Mouse (Mus musculus): ENCODE measurements around the gene Osbpl3. TPM values are rescaled to one million over a fixed set of nuclear protein-coding genes. Genes with fewer than 3 reads are reported as not detected.

Osbpl3 gene
- total and polyA plus RNA-seq, 3 experiments = 0.16 TPM; not detected in 2

DNA sequence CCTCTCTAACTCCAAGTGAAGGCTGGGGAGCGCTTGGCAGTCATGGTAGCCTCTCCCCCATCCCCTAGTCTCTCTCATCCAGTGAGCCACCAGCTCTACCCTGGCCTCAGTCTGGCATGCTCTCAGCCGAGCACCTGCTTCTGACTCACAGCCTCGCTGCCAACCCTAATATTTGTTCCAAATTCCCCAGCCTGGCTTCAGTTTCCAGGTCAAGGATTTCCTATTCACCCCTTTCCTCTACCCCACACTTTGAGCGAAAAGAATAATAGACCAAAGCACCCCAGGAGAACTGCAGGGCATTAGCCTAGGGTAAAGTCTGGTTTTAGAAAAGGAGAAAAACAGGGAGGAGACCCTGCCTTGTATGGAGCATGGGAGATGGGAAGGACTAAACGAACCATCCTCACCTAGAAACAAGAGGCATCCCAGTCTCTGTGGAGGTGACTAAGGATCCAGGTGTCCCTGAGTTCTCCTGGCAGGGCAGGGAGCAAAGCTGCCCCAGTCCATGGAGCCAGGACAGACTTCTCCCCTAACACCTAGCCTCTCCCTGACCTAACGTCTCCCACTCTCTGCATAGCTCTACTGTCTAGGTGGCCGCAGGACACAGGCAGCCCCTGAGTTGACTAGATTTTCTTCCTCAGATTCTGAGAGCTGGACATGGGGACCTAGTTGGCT, 60.2 kb downstream of the Osbpl3 start:
- TF ChIP-seq CTCF (IDR thresholded peaks at IDR 0.05; ENCODE audit: low read depth, low read length) (no peak), POLR2AphosphoS5 (IDR thresholded peaks at IDR 0.05; ENCODE audit: insufficient replicate concordance, low read depth, low read length) (no peak), GATA1 (IDR thresholded peaks at IDR 0.05; ENCODE audit: borderline replicate concordance, low read length) (no peak), GATA2 (IDR thresholded peaks at IDR 0.05; ENCODE audit: borderline replicate concordance, low read depth, low read length) (no peak), TAL1 (conservative IDR thresholded peaks at IDR 0.05; ENCODE audit: low read depth, low read length) (no peak)
- H3K27me3 ChIP-seq (ENCODE audit: insufficient read depth, low read length) = no peaks in the 10 kb centered on the region; the same call in 1 of the 2 replicates
- H3K9me3 ChIP-seq (replicated peaks) = no peaks in the 10 kb centered on the region
- H3K4me3 ChIP-seq (ENCODE audit: low read depth, low read length) = no peak overlapping the region
- no peak for ATAC-seq (ENCODE audit: extremely low read depth, insufficient number of reproducible peaks, low FRiP score, poor library complexity, severe bottlenecking)
- no peak for DNase-seq (ENCODE audit: low spot score)
- no peaks in the 10 kb centered on the region for H3K4me1 ChIP-seq (ENCODE audit: insufficient read depth, low read depth, low read length)
- no peaks in the 10 kb centered on the region for H3K36me3 ChIP-seq (replicated peaks)

DNA sequence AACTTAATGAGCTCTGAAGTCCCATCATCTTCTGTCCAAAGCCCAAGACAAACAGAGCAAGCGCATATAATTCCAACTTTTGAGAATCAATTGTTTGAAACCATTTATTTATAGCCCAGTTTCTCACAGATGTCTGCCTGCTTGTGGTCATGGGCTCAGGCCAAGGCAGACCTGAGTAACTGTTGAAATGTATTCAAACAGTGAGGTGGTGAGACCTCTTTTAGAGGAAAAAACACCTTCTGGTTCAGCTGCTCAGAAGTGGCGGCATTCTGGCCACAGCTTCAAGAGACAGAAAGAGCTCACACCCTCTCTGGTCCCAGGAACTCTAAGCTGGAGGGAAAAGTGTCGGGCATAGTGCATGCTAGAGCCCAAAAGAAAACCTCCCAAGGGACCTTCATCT, 61.6 kb downstream of the Osbpl3 start:
- no peak for DNase-seq (ENCODE audit: low spot score)
- no peak for ATAC-seq (ENCODE audit: extremely low read depth, insufficient number of reproducible peaks, low FRiP score, poor library complexity, severe bottlenecking)

DNA sequence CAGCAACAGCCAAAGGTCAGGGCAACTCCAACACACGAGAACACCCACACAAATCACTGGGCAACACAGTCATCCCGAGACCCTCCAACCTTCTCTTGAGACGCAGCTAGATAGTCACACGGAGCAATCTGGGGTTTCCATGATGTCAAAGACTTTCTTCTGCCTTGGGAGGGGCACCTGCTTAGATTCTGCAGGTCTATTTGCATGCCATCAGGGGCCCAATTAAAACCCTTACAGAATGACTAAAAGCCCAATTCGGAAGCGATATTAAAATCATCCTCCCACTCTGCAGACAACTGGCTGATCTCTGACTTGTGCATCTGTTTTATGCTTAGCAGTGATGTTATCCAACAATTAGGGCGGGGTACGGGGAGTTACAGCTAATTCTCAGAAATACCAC, 62.0 kb downstream of the Osbpl3 start:
- H3K36me3 ChIP-seq (replicated peaks) = no peaks in the 10 kb centered on the region
- no peak overlapping the region for H3K4me3 ChIP-seq (ENCODE audit: low read depth, low read length)
- no peaks in the 10 kb centered on the region for H3K9me3 ChIP-seq (replicated peaks)
- no peak for TF ChIP-seq CTCF (IDR thresholded peaks at IDR 0.05; ENCODE audit: low read depth, low read length)
- TF ChIP-seq TAL1 (conservative IDR thresholded peaks at IDR 0.05; ENCODE audit: low read depth, low read length) = no peak
- TF ChIP-seq GATA2 (IDR thresholded peaks at IDR 0.05; ENCODE audit: borderline replicate concordance, low read depth, low read length) = no peak
- no peak for TF ChIP-seq GATA1 (IDR thresholded peaks at IDR 0.05; ENCODE audit: borderline replicate concordance, low read length)
- no peak for TF ChIP-seq POLR2AphosphoS5 (IDR thresholded peaks at IDR 0.05; ENCODE audit: insufficient replicate concordance, low read depth, low read length)
- no peak for ATAC-seq (ENCODE audit: extremely low read depth, insufficient number of reproducible peaks, low FRiP score, poor library complexity, severe bottlenecking)
- no peaks in the 10 kb centered on the region for H3K4me1 ChIP-seq (ENCODE audit: insufficient read depth, low read depth, low read length)
- H3K27me3 ChIP-seq (ENCODE audit: insufficient read depth, low read length) = 0 out of 2 replicates have a peak, but pooled peaks cover 2% of the 10 kb centered on the region
- DNase-seq (ENCODE audit: low spot score) = no peak

More for the DNA sequence above, 61.6 kb downstream of the Osbpl3 start:
- no peak for TF ChIP-seq TAL1 (conservative IDR thresholded peaks at IDR 0.05; ENCODE audit: low read depth, low read length)
- TF ChIP-seq CTCF (IDR thresholded peaks at IDR 0.05; ENCODE audit: low read depth, low read length) = no peak
- no peak for TF ChIP-seq GATA2 (IDR thresholded peaks at IDR 0.05; ENCODE audit: borderline replicate concordance, low read depth, low read length)
- TF ChIP-seq GATA1 (IDR thresholded peaks at IDR 0.05; ENCODE audit: borderline replicate concordance, low read length) = no peak
- TF ChIP-seq POLR2AphosphoS5 (IDR thresholded peaks at IDR 0.05; ENCODE audit: insufficient replicate concordance, low read depth, low read length) = no peak
- Histone ChIP-seq H3K4me1 (ENCODE audit: insufficient read depth, low read depth, low read length) (no peaks in the 10 kb centered on the region), H3K4me3 (ENCODE audit: low read depth, low read length) (no peak overlapping the region), H3K27me3 (ENCODE audit: insufficient read depth, low read length) (0 out of 2 replicates have a peak, but pooled peaks cover 2% of the 10 kb centered on the region), H3K36me3 (replicated peaks) (no peaks in the 10 kb centered on the region), H3K9me3 (replicated peaks) (no peaks in the 10 kb centered on the region)

DNA sequence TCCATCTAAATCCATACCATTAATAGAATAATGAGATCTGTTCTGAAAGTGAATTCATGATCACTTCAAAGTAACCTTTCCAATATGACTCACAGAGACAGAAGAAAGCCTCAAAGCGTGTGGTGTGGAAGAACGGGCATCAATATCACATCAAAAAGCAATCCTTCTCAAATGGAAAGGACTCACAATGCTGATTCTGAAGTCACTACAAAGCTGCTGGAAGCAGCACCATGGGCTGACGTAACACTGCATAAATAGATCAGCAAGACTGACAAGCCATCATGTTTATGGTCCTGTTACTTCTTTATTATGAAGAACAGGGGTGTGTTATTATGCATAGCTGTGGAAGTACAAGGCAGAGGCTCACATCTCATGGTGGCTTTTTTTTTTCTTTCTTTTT, 64.0 kb downstream of the Osbpl3 start:
- no peak for ATAC-seq (ENCODE audit: extremely low read depth, insufficient number of reproducible peaks, low FRiP score, poor library complexity, severe bottlenecking)
- H3K4me1 ChIP-seq (ENCODE audit: insufficient read depth, low read depth, low read length) = no peaks in the 10 kb centered on the region
- TF ChIP-seq GATA2 (IDR thresholded peaks at IDR 0.05; ENCODE audit: borderline replicate concordance, low read depth, low read length) (no peak), CTCF (IDR thresholded peaks at IDR 0.05; ENCODE audit: low read depth, low read length) (no peak), GATA1 (IDR thresholded peaks at IDR 0.05; ENCODE audit: borderline replicate concordance, low read length) (no peak)

DNA sequence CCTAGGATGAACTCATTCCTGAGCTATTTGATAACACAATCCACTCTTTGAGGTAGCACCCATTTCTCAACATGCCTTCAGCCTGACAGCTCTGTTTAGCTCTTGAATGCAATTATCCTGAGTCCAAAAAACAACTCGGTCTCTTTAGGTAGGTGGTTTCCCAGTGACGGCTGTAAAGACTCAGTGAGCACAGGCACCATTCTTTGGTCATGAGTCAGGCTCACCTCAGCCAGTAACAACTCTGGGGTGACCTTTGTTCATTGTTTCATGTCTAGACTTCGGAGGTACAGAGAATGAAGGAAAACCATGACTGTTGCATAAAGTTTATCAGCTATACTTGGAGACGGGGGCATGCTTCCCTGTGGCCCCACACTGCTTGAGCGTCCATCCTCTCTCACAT, 65.7 kb downstream of the Osbpl3 start:
- TF ChIP-seq GATA2 (IDR thresholded peaks at IDR 0.05; ENCODE audit: borderline replicate concordance, low read depth, low read length) (no peak), POLR2AphosphoS5 (IDR thresholded peaks at IDR 0.05; ENCODE audit: insufficient replicate concordance, low read depth, low read length) (no peak), TAL1 (conservative IDR thresholded peaks at IDR 0.05; ENCODE audit: low read depth, low read length) (no peak), CTCF (IDR thresholded peaks at IDR 0.05; ENCODE audit: low read depth, low read length) (no peak), GATA1 (IDR thresholded peaks at IDR 0.05; ENCODE audit: borderline replicate concordance, low read length) (no peak)
- DNase-seq (ENCODE audit: low spot score) (no peak), ATAC-seq (ENCODE audit: extremely low read depth, insufficient number of reproducible peaks, low FRiP score, poor library complexity, severe bottlenecking) (no peak)
- Histone ChIP-seq H3K27me3 (ENCODE audit: insufficient read depth, low read length) (peaks cover 11% of the 10 kb centered on the region; the same call in 1 of the 2 replicates), H3K36me3 (replicated peaks) (no peaks in the 10 kb centered on the region), H3K4me3 (ENCODE audit: low read depth, low read length) (no peak overlapping the region), H3K9me3 (replicated peaks) (no peaks in the 10 kb centered on the region), H3K4me1 (ENCODE audit: insufficient read depth, low read depth, low read length) (no peaks in the 10 kb centered on the region)

More for the DNA sequence above, 64.0 kb downstream of the Osbpl3 start:
- Histone ChIP-seq H3K4me3 (ENCODE audit: low read depth, low read length) (no peak overlapping the region), H3K9me3 (replicated peaks) (no peaks in the 10 kb centered on the region), H3K36me3 (replicated peaks) (no peaks in the 10 kb centered on the region), H3K27me3 (ENCODE audit: insufficient read depth, low read length) (peaks cover 11% of the 10 kb centered on the region; the same call in 1 of the 2 replicates)
- DNase-seq (ENCODE audit: low spot score) = no peak

DNA sequence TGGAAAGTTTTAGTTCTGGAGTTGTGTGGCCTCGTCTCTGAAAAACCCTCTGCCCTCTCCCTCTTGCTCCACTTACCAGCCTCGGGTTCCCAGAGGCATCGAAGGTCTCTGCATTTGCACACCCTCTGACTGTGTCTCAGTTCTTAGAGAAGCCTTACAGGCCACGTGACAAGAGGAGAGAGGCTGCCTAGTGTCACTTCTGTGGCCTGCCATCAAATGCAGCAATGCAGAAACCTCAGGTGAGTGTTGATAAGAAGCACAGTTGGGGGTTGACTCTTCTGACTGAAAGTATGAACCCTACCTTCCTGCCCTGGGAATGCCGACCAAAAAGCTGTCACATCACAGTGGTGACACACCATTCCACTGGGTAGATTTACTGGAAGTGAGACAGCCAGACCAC, 68.4 kb downstream of the Osbpl3 start:
- DNase-seq (ENCODE audit: low spot score) (no peak), ATAC-seq (ENCODE audit: extremely low read depth, insufficient number of reproducible peaks, low FRiP score, poor library complexity, severe bottlenecking) (no peak)
- no peak for TF ChIP-seq CTCF (IDR thresholded peaks at IDR 0.05; ENCODE audit: low read depth, low read length)
- no peak for TF ChIP-seq GATA2 (IDR thresholded peaks at IDR 0.05; ENCODE audit: borderline replicate concordance, low read depth, low read length)
- no peak for TF ChIP-seq GATA1 (IDR thresholded peaks at IDR 0.05; ENCODE audit: borderline replicate concordance, low read length)
- no peak for TF ChIP-seq POLR2AphosphoS5 (IDR thresholded peaks at IDR 0.05; ENCODE audit: insufficient replicate concordance, low read depth, low read length)
- no peak for TF ChIP-seq TAL1 (conservative IDR thresholded peaks at IDR 0.05; ENCODE audit: low read depth, low read length)

More for the DNA sequence above, 68.4 kb downstream of the Osbpl3 start:
- H3K27me3 ChIP-seq (ENCODE audit: insufficient read depth, low read length) = peaks cover 15% of the 10 kb centered on the region
- H3K4me1 ChIP-seq (ENCODE audit: insufficient read depth, low read depth, low read length) = no peaks in the 10 kb centered on the region
- H3K4me3 ChIP-seq (ENCODE audit: low read depth, low read length) = no peak overlapping the region
- H3K9me3 ChIP-seq (replicated peaks) = no peaks in the 10 kb centered on the region
- no peaks in the 10 kb centered on the region for H3K36me3 ChIP-seq (replicated peaks)
